Mouse (Mus musculus) ovary, postnatal 10 days (tissue): Measurements from ENCODE around the gene Bcl7b.
"Not testable (repeated sequence)": the region's sequence is repeated elsewhere in the genome, so short reads cannot be mapped to it uniquely, and the experiment has no call there.

Experiments used
- DNase-seq: peaks from one replicate; pipeline ENCODE4 v3.0.0; 2022; ENCODE audit warnings: low spot score

Gene Bcl7b

GRCm38 (mm10) chr5:135216871-135217270 lies 48.8 kb downstream of the Bcl7b start:
- no peak for DNase-seq

DNA sequence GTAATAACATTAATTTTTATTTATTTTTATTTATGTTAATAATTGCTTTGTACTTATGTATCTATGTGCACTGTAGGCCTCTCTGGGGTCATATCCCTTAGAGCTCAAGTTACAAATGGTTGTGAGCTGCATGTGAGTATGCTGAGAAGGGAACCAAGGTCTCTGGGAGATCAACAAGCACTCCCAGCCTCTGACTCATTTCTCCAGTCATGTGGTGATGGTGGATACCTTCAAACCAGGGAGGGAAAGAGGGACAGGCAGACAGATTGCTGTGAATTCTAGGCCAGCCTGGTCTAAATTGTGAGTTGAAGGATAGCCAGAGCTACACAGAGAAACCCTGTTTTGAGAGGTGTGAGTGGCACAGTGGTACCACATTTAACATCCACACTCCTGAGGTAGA lies 52.9 kb downstream of the Bcl7b start:
- no peak for DNase-seq

DNA sequence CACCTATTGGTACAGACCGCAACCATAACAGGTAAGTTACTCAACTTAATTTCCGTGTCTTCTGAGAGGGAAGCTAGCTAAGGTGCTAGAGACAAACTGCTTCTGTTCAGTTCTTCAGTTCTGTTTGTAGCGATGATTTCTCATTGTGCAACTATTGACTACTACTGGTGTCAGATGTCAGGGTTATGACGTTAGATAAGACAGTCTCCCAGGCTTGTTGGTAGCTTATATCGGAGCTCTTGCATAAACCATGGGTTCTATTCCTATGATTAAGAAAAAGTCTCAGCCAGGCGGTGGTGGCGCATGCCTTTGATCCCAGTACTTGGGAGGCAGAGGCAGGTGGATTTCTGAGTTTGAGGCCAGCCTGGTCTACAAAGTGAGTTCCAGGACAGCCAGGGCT lies 54.0 kb downstream of the Bcl7b start:
- DNase-seq = no peak

GRCm38 (mm10) chr5:135224169-135224568 lies 56.1 kb downstream of the Bcl7b start:
- DNase-seq = no peak

DNA sequence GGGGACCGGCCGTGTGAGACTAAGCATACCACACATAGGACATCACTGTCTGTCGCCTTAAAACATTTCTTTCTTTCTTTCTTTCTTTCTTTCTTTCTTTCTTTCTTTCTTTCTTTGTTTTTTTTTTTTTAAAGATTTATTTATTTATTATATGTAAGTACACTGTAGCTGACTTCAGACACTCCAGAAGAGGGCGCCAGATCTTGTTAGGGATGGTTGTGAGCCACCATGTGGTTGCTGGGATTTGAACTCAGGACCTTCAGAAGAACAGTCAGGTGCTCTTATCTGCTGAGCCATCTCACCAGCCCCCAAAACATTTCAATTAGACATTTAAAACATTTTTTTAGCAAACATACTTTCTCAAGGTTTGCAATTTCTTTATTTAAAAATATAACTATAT lies 57.8 kb downstream of the Bcl7b start:
- not testable (repeated sequence) for DNase-seq

GRCm38 (mm10) chr5:135230186-135230585 lies 62.1 kb downstream of the Bcl7b start:
- no peak for DNase-seq
